Mouse (Mus musculus): ENCODE data around the gene Igfals.

Gene Igfals

GRCm38 (mm10) chr17:24865776-24866175 is at the start of gene Igfals:
Gene Igfals, plus strand, starts transcription at chr17:24865997.
- in situ Hi-C loops (cut with MboI, MseI), result no loop called here

DNA sequence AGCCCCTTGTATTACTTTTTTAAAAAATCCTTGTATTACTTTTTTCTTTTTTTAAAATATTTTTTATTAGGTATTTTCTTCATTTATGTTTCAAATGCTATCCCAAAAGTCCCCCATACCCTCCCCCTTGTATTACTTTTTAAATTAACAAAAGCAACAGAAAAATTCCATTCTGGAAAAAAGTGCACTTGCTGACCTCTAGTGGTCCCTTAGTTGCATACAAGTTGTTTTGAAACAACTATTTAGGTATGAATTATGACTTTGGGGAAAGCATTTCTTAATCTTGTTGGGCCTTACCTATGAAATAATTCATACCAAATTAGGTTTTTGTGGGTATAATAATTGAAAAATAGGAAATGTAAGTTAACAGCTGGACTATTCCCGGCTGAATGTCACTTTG is 48.3 kb upstream of the Igfals start:
- in situ Hi-C loops (cut with MboI, MseI), result no loop called here

GRCm38 (mm10) chr17:24818172-24818571 is 47.6 kb upstream of the Igfals start:
- in situ Hi-C loops (cut with MboI, MseI), result no loop called here

DNA sequence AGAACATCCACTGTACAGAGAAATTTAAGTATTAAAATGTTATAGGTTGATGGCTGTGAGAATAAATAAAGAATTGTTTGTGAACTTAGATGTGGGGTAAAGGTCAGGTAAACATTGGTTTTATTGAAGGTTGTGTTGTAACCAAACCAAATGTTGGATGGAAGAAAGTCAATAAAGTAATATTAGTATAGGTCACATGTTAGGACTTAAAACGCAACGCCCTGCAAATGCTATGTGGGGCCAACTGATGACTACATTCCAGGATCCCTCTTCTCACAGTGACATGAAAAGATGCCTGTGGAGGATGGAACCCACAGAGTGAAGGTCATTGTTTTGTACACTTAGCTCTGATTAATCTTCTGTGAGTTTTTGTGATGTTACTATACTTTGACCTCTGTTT is 46.3 kb upstream of the Igfals start:
- in situ Hi-C loops (cut with MboI, MseI), result no loop called here

DNA sequence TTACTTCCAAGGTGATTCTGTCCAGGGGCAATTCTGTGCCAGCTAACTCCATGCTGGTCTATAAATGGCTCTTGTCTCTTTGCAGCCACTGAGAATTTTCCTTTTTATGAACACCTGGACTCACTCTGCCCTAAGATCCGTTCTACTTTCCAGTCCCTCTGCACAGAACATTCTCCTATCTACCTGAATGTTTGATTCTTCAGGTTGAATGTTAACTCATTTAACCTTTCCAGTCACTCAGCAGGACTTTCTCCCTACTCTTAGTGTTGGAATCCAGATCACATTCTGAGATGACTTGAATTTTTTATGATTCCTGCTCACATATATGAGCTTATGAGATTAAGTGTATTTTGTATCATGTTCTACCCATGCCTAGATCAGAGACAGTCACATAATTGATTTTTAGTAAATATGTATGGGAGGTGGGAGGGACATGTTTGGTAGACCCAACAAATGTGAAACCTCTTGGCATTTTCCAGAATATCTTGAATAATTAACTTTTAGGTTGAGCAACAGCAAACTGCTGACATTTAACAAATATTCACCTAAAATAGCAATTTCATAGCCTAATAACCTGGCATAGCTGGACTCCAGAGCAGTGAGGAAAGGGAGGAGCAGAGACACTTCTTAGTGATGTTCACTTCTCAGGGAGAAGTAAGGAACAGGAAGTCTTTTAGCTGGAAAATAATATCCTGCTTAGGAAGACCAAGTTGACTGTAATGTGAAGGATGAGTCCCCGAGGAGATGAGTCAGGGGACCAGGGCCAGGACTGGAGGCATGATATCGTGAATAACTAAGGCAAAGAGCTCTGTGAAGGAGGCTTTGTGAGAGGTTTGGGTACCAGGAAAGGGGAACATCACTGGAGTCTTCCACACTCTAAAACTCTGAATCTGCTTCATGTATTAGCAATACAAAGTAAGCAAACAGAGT is 44.2 kb upstream of the Igfals start:
- in situ Hi-C loops (cut with MboI, MseI), result no loop called here

DNA sequence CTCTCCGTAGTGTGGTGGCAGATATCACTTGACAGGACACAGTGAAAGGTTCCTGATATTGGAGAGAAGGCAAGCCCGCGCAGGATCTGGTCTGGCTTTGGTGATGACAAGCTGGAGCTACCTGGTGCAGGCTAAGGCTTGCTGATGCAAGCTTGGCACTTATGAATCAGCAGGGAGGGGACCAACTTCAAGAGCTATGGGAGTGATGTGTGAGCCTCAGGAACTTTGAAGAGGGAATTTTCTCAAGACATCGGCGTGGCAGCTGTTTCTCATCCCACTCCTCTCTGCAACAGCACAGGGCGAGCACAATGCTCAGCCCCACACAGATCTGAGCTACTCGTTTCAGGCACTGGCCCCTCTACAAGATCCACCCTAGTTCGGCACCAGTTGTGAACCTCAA is 26.0 kb upstream of the Igfals start, which contains the start of gene Hagh:
Gene Hagh, plus strand, starts transcription at position 302 of the 400 bp plus-strand sequence.
- in situ Hi-C loops (cut with MboI, MseI), result loop anchor here in 1 of 2 experiments (5.0 kb wide), 1 partner anchor 42 kb away; no protein-coding TSS in a partner anchor

GRCm38 (mm10) chr17:24840341-24840740 is 25.5 kb upstream of the Igfals start:
- in situ Hi-C loops (cut with MboI, MseI), result loop anchor here in 1 of 2 experiments (5.0 kb wide), 1 partner anchor 42 kb away; no protein-coding TSS in a partner anchor

GRCm38 (mm10) chr17:24841133-24841532 is 24.7 kb upstream of the Igfals start:
- in situ Hi-C loops (cut with MboI, MseI), result loop anchor here in 1 of 2 experiments (5.0 kb wide), 1 partner anchor 41 kb away; no protein-coding TSS in a partner anchor

DNA sequence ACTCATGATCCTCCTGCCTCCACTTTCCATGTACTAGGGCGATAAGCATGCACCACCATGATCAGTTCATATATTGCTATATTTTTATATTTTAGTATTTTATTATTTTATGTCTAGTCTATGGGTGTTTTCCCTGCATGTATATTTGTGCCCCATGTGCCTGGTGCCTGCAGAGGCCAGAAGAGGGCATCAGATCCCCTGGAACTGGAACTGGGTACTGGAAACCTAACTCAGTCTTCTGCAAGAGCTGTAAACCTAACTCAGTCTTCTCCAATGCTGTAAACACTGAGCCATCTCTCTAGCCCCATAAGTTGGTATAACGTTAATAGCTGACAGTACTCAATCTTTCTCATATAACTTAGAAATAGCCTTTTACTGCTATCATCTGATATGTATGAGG is 23.2 kb upstream of the Igfals start:
- in situ Hi-C loops (cut with MboI, MseI), result loop anchor here in 1 of 2 experiments (5.0 kb wide), 1 partner anchor 40 kb away; no protein-coding TSS in a partner anchor

DNA sequence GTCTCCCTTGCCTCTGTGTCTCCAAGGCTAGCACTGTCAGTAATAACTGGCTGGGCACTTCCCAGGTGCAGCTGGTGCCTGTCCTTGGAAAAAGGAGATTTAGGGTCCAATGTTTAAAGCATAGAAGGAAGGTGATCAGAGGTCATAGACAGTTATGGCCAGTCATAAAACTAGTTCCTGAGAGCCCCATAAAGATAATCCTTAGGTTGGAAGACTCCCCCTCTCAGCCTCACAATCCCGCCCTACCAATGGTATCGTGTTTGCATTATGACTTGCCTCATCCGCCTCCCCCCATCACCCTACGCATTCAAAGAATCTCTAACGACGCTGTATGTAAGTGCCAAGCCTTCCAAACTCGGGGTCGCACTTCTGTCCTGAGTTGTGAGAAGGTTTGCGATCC is 21.3 kb upstream of the Igfals start:
- in situ Hi-C loops (cut with MboI, MseI), result loop anchor here in 1 of 2 experiments (5.0 kb wide), 1 partner anchor 38 kb away; no protein-coding TSS in a partner anchor

DNA sequence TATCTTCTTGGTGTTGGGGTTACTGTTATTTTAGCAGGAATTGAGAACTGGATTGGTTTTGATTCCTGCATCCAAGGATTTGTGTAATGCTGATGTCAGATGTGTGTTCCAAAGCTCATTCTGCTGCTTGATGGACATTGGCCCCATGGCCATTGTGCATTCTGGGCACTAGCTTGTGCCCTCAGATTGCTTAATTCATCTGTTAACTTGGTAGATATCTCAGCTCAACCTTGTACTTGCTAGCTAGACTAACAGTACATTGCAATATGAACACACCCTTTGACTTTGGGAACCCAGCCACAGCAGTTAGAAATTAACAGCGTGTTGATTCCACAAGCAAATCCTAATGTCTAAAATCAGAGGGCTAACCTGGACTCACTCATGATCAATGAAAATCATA is 18.4 kb upstream of the Igfals start:
- in situ Hi-C loops (cut with MboI, MseI), result no loop called here

GRCm38 (mm10) chr17:24848600-24849031 is 17.2 kb upstream of the Igfals start:
- in situ Hi-C loops (cut with MboI, MseI), result no loop called here

DNA sequence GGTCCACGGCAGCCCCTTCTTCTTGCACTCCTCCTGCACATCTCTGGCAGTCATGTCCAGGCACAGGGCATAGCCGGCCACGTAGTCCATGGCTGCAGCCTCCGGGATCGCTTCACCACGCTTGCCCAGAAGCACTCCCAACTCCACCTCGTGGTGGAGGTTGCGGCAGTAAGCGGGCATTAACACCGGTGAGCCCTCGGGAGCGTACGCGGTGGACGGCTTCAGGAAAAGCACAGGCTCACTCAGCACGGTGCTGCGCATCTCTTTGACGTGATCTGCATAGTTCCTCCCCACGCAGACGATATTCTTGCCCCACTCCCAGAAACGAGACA is 16.1 kb upstream of the Igfals start:
- in situ Hi-C loops (cut with MboI, MseI), result loop anchor here in 1 of 2 experiments (10.0 kb wide), 1 partner anchor 1555 kb away; no protein-coding TSS in a partner anchor

GRCm38 (mm10) chr17:24850065-24850772 is 15.6 kb upstream of the Igfals start, which contains the start of gene Fahd1:
Gene Fahd1, minus strand, starts transcription at chr17:24850364.
- in situ Hi-C loops (cut with MboI, MseI), result loop anchor here in 1 of 2 experiments (10.0 kb wide), 1 partner anchor 1555 kb away; no protein-coding TSS in a partner anchor

GRCm38 (mm10) chr17:24850773-24851127 is 15.0 kb upstream of the Igfals start:
- in situ Hi-C loops (cut with MboI, MseI), result loop anchor here in 1 of 2 experiments (10.0 kb wide), 1 partner anchor 1554 kb away; no protein-coding TSS in a partner anchor

DNA sequence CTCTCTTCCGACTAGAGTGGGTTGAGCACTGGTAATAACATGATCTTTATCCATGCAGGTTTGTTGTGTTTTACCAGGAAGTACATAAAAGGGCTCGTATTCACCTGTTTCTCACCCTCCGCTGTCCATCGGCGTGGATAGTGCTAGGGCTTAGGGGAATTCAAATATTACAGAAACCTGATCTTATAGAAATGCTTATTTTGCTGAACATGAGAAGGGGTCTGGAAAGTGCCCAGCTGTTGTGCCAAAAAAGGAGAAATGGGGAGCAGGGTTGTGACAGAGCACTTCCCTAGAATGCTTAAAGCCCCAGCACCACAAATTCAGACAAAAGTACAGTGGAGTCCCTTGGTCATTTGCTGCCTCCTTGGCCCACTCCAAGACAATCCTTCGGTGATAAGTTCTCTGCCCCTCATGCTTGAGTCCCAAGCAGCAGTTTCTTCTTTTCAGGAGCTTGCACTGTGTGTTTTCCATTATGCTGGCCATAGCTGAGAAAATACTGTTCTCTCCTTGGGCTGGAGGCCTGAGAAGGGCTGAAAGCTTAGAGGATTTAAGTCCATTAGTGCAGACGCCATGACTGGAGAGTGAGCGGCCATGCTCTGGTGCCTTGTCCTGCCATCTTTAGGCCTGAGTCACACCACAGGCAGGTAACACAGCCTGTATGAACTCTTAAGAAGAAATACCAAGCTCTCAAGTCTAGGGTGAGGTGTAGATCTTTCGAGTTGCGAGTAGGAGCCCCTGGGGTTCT is 14.2 kb upstream of the Igfals start:
- in situ Hi-C loops (cut with MboI, MseI), result loop anchor here in 1 of 2 experiments (10.0 kb wide), 1 partner anchor 1553 kb away; no protein-coding TSS in a partner anchor

DNA sequence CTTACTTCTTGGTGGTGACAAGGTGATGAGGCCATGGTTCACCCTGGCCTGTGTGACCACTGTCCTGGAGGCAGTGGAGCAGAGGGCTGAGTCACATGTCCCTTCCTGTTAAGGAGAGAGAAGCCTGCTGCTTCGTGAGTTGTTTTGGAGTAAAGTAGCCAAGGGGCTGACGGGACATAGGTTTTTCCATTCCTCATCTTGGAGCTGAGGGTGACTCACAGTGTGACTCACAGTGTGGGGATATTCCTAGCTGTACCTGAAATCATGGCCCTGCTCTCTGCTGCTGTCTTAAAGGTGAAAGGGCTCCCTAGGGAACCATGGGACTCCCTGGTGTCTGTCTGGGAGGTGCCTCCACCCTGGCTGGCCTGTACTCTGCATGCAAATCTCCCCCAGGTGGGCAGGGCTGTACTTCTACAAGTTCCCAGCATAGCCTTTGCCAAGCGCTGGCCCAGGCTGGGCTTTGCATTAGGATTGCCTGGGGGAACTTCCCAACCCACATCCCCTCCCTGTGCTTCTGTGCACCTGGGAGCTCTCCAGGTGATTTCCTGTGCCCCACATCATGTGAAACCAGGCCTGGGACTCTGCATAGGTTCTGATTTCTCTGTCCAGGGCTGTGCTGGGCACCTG is 9.8 kb upstream of the Igfals start:
- in situ Hi-C loops (cut with MboI, MseI), result loop anchor here in 1 of 2 experiments (10.0 kb wide), 1 partner anchor 1549 kb away; no protein-coding TSS in a partner anchor

- in situ Hi-C loops (cut with MboI, MseI), result loop anchor here in 1 of 2 experiments (10.0 kb wide), 1 partner anchor 1548 kb away; no protein-coding TSS in a partner anchor
Observed at GRCm38 (mm10) chr17:24856589-24856988, 9.2 kb upstream of the Igfals start.

GRCm38 (mm10) chr17:24857831-24858470 is 7.8 kb upstream of the Igfals start:
- in situ Hi-C loops (cut with MboI, MseI), result loop anchor here in 1 of 2 experiments (10.0 kb wide), 1 partner anchor 1547 kb away; no protein-coding TSS in a partner anchor

DNA sequence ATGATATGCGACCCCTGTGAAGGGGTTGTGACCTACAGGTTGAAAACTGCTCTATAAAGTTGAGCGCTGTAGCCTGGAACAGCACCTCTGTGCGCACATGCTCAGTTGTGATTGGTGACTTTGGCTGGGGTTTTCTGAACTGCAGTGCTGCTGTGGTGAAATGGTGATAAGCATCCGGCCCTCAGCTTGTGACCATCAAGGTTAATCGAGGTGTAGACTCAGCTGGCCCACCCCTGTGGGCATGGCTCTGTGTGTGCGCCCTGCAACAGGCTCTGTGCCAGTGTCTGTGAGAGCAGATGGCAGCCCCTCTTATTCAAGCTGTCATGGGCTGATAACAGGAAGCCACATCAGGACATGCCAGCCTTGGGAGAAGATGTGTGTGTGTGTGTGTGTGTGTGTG is 6.8 kb upstream of the Igfals start:
- in situ Hi-C loops (cut with MboI, MseI), result loop anchor here in 1 of 2 experiments (10.0 kb wide), 1 partner anchor 1546 kb away; no protein-coding TSS in a partner anchor

Data from T-helper 17 cell (primary cell).